Mouse (Mus musculus) ES-Bruce4 (cell line): Measurements from ENCODE around the gene Nfatc2ip.

Source experiments
- CTCF ChIP-seq: IDR thresholded peaks from one replicate; pipeline ENCODE4 v1.8.1; 2011; ENCODE audit warnings: low read depth, low read length
- EP300 ChIP-seq: IDR thresholded peaks from 2 replicates; pipeline ENCODE4 v1.6.1; 2011; ENCODE audit warnings: low read depth, low read length; ENCODE audit not compliant: insufficient read depth
- POLR2A ChIP-seq: IDR thresholded peaks from one replicate; pipeline ENCODE4 v1.8.1; 2011; ENCODE audit warnings: low read length; ENCODE audit not compliant: insufficient read depth

DNA sequence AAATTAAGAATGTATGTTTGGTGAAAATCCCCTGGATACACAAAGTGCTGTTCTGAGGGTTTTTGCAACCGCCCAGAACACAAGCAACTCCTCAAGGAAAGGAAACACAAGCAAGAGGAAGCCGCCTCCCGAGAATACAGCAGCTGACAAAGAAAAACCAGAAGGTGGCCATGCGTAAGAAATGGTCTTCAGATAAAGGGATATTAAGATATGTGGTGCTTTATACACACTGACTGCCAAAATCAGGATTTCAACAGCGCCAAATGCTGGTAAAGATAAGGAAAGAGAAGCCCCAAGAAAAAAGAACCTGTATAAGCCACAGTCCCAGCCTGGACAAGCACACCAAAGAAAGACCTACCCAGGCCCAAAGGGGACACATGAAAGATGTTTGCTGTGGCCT is 13.0 kb downstream of the Nfatc2ip start:
- TF ChIP-seq POLR2A (no peak), CTCF (no peak), EP300 (no peak)
